Mouse (Mus musculus) colon, adult 2 months (tissue): ENCODE measurements around the gene Orm1. TPM values are rescaled to one million over a fixed set of nuclear protein-coding genes. Genes with fewer than 3 reads are reported as not detected.

Source experiments
- polyA plus RNA-seq: library from polyadenylated mRNA; depleted of rRNA; stranded (reverse); fragments of >200 nt; gene quantifications from 2 replicates; pipeline ENCODE4 v1.2.3, GENCODE M21; 2012; rRNA removed

The Orm1 gene
- 0.59 and 0.64 TPM in 2 replicates for polyA plus RNA-seq

DNA sequence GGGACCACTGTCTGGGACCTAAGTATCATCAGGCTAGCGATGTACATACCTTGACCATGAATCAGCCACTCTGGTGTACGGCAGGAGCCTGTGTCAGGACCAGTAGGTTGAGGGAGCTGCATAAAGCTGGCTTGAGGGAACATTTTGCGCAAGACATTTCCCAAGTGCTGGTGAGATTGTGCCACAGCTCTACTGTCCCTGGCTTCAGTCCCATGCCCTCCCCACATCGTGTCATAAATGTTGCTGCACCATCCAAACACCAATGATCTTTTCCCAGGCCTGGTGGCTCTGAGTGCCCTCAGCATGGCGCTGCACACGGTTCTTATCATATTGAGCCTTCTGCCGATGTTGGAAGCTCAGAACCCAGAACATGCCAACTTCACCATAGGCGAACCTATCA is at the start of gene Orm1:
TSS of gene Orm1 (plus strand) at position 266 of the 400 bp plus-strand sequence.

DNA sequence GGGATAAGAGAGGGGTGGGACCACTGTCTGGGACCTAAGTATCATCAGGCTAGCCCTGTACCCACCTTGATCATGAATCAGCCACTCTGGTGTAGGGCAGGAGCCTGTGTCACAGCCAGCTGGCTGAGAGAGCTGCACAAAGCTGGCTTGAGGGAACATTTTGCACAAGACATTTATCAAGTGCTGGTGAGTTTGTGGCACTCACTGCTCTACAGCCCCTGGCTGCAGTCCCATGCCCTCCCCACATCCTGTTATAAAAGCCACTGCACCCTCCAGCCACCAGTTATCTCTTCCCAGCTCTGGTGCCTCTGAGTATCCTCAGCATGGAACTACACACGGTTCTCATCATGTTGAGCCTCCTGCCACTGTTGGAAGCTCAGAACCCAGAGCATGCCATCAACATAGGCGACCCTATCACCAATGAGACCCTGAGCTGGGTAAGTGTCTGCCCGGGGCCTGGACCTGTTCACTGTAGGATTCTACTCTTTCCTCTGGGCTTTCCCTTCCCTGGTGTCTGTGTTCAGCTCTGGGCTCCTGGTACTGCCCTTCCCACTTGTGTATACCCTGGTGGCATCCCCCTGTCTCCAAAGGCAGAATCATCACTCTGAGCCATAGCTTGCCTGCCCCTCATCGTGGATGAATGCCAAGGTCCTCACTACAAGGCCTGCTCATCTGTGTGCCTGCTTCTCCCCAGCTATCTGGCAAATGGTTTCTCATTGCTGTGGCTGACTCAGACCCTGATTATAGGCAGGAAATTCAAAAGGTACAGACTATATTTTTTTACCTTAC is 11.7 kb downstream of the Orm1 start, which contains the start of gene Orm3:
TSS of gene Orm3 (plus strand) at position 286 of the 789 bp plus-strand sequence.

DNA sequence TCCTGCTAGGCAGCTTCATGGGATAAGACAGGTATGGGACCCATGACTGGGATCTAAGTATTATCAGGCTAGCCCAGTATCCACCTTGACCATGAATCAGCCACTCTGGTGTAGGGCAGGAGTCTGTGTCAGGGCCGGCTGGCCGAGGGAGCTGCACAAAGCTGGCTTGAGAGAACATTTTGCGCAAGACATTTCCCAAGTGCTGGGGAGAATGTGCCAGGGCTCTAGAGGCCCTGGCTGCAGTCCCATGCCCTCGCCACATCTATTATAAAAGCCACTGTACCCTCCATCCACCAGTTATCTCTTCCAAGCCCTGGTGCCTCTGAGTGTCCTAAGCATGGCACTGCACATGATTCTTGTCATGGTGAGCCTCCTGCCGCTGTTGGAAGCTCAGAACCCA is 17.8 kb downstream of the Orm1 start, which contains the start of gene Orm2:
TSS of gene Orm2 (plus strand) at position 300 of the 400 bp plus-strand sequence.

Other genes starting within 250 kb of the Orm1 start
- 1.5 and 3.9 TPM in 2 replicates for gene Ambp, start 189.8 kb upstream of the Orm1 start, polyA plus RNA-seq
- 29.8 and 31.3 TPM in 2 replicates for gene Kif12, start 172.4 kb upstream of the Orm1 start, polyA plus RNA-seq
- gene Col27a1, start 130.6 kb upstream of the Orm1 start, polyA plus RNA-seq = 15.0 TPM in 2 replicates
- gene Orm3, start 11.6 kb downstream of the Orm1 start, polyA plus RNA-seq = not detected in 2 replicates
- not detected in 2 replicates for gene Orm2, start 17.9 kb downstream of the Orm1 start, polyA plus RNA-seq
- 5.4 and 7.6 TPM in 2 replicates for gene Akna, start 58.8 kb downstream of the Orm1 start, polyA plus RNA-seq
- gene Whrn, start 151.4 kb downstream of the Orm1 start, polyA plus RNA-seq = 28.9 and 31.8 TPM in 2 replicates
- 36.6 and 43.5 TPM in 2 replicates for gene Atp6v1g1, start 200.2 kb downstream of the Orm1 start, polyA plus RNA-seq
- 15.3 and 15.8 TPM in 2 replicates for gene Tmem268, start 214.2 kb downstream of the Orm1 start, polyA plus RNA-seq